Mouse (Mus musculus) hindbrain, embryonic 14.5 days (tissue): ENCODE measurements around the gene Grin2d. TPM values are rescaled to one million over a fixed set of nuclear protein-coding genes. Genes with fewer than 3 reads are reported as not detected.

Experiments
- ATAC-seq: fragments of 200-750 bp; cut with Nextera tagmentation; 2 replicates; pipeline ENCODE4 v1.8.0; 2017; ENCODE audit warnings: moderate number of reproducible peaks, mild to moderate bottlenecking, moderate TSS enrichment, moderate library complexity; ENCODE audit not compliant: low FRiP score
- DNase-seq: peaks from one replicate; pipeline ENCODE4 v3.0.0-alpha.2; 2015; ENCODE audit warnings: low spot score
- H3K27ac ChIP-seq: fragments of 300-500 bp; sonication (generic); 2 replicates; pipeline ENCODE4 v1.5.1; 2014; ENCODE audit warnings: mild to moderate bottlenecking, moderate library complexity
- H3K27me3 ChIP-seq: fragments of 300-500 bp; sonication (generic); 2 replicates; pipeline ENCODE4 v1.6.1; 2014; ENCODE audit warnings: mild to moderate bottlenecking, low read length, mixed read lengths; ENCODE audit not compliant: control insufficient read depth, insufficient read depth
- H3K36me3 ChIP-seq: fragments of 300-500 bp; sonication (generic); replicated peaks from 2 replicates; pipeline ENCODE4 v1.6.1; 2014; ENCODE audit not compliant: control insufficient read depth, insufficient read depth
- H3K4me1 ChIP-seq: fragments of 300-500 bp; sonication (generic); replicated peaks from 2 replicates; pipeline ENCODE4 v1.6.1; 2014; ENCODE audit warnings: antibody characterized with exemption, low read length, mixed read lengths; ENCODE audit not compliant: control insufficient read depth, insufficient read depth
- H3K4me2 ChIP-seq: fragments of 300-500 bp; sonication (generic); replicated peaks from 2 replicates; pipeline ENCODE4 v1.6.1; 2014; ENCODE audit warnings: mild to moderate bottlenecking, moderate library complexity
- H3K4me3 ChIP-seq: fragments of 300-500 bp; sonication (generic); replicated peaks from 2 replicates; pipeline ENCODE4 v1.5.1; 2014; ENCODE audit warnings: mild to moderate bottlenecking, low read length
- H3K9ac ChIP-seq: fragments of 300-500 bp; sonication (generic); 2 replicates; pipeline ENCODE4 v1.6.1; 2014
- H3K9me3 ChIP-seq: fragments of 300-500 bp; sonication (generic); 2 replicates; pipeline ENCODE4 v1.6.1; 2016; ENCODE audit warnings: low read length; ENCODE audit not compliant: control insufficient read depth
- WGBS: fragments of 180-500 bp; shearing (Covaris S2); extraction: QIAGEN DNeasy Blood & Tissue Kit; methylation state at CpG from one replicate; pipeline ENCODE4 v1.1.7; 2014; 5-methylcytosine and 5-hydroxymethylcytosine counted together
- polyA plus RNA-seq: library from polyadenylated mRNA; unstranded; fragments of >200 nt; fragmentation: Nextera tagmentation; extraction: Ambion mirVana; gene quantifications from 2 replicates; pipeline ENCODE4 v1.2.1, GENCODE M21; 2014

The Grin2d gene
- polyA plus RNA-seq, 1 experiment from 2014 or later: 4.3 TPM

GRCm38 (mm10) chr7:45805941-45806340 lies 72.2 kb downstream of the Grin2d start:
- H3K9me3 ChIP-seq: no peaks in the 10 kb centered on the region
- H3K4me1 ChIP-seq: 0 out of 2 replicates have a peak, but pooled peaks cover 5% of the 10 kb centered on the region
- H3K36me3 ChIP-seq: peaks cover 88% of the 10 kb centered on the region
- WGBS: 68% methylated on average over 5 of the region's 5 CpGs
- H3K4me3 ChIP-seq: no peak overlapping the region
- H3K27ac ChIP-seq: 0 out of 2 replicates have a peak overlapping the region, but pooled peaks have one; percentile 26
- DNase-seq (no peak), ATAC-seq (no peak)
- no peaks in the 10 kb centered on the region for H3K27me3 ChIP-seq
- no peak overlapping the region for H3K9ac ChIP-seq
- no peak overlapping the region for H3K4me2 ChIP-seq

- H3K27me3 ChIP-seq: no peaks in the 10 kb centered on the region
- peaks cover 79% of the 10 kb centered on the region for H3K36me3 ChIP-seq
- H3K4me2 ChIP-seq: no peak overlapping the region
- H3K9me3 ChIP-seq: no peaks in the 10 kb centered on the region
- WGBS: 89% methylated on average over 6 of the region's 6 CpGs
- H3K4me3 ChIP-seq: no peak overlapping the region
- peaks cover 9% of the 10 kb centered on the region for H3K4me1 ChIP-seq
- no peak for DNase-seq
- H3K27ac ChIP-seq: no peak overlapping the region
- no peak for ATAC-seq
- H3K9ac ChIP-seq: no peak overlapping the region
Measured at GRCm38 (mm10) chr7:45802551-45802950, 75.6 kb downstream of the Grin2d start.

- no peak overlapping the region for H3K4me2 ChIP-seq
- no peak overlapping the region for H3K9ac ChIP-seq
- DNase-seq (peak; percentile 94), ATAC-seq (peak; percentile 57; the same call in 1 of the 2 replicates)
- no peak overlapping the region for H3K4me3 ChIP-seq
- no peaks in the 10 kb centered on the region for H3K27me3 ChIP-seq
- 4% methylated on average over 12 of the region's 12 CpGs for WGBS
- peaks cover 15% of the 10 kb centered on the region for H3K4me1 ChIP-seq
- no peak overlapping the region for H3K27ac ChIP-seq
- H3K36me3 ChIP-seq: peaks cover 79% of the 10 kb centered on the region
- H3K9me3 ChIP-seq: no peaks in the 10 kb centered on the region
Measured at GRCm38 (mm10) chr7:45801348-45801747, 76.8 kb downstream of the Grin2d start.

- Histone ChIP-seq H3K9ac (no peak overlapping the region), H3K9me3 (no peaks in the 10 kb centered on the region), H3K27ac (no peak overlapping the region), H3K27me3 (no peaks in the 10 kb centered on the region), H3K4me2 (no peak overlapping the region), H3K36me3 (peaks cover 80% of the 10 kb centered on the region), H3K4me1 (peaks cover 15% of the 10 kb centered on the region), H3K4me3 (no peak overlapping the region)
- 24% methylated on average over 22 of the region's 25 CpGs for WGBS
- DNase-seq (no peak), ATAC-seq (no peak)
Measured at GRCm38 (mm10) chr7:45800546-45801204, 77.5 kb downstream of the Grin2d start.

- DNase-seq (no peak), ATAC-seq (no peak)
- Histone ChIP-seq H3K27ac (no peak overlapping the region), H3K27me3 (0 out of 2 replicates have a peak, but pooled peaks cover 6% of the 10 kb centered on the region), H3K4me3 (no peak overlapping the region), H3K9ac (no peak overlapping the region), H3K4me2 (no peak overlapping the region), H3K36me3 (peaks cover 87% of the 10 kb centered on the region), H3K9me3 (no peaks in the 10 kb centered on the region), H3K4me1 (peaks cover 15% of the 10 kb centered on the region)
- 45% methylated on average over 7 of the region's 7 CpGs for WGBS
Measured at GRCm38 (mm10) chr7:45800001-45800400, 78.2 kb downstream of the Grin2d start.

- no peak for ATAC-seq
- no peak for DNase-seq
- Histone ChIP-seq H3K36me3 (peaks cover 90% of the 10 kb centered on the region), H3K27ac (no peak overlapping the region), H3K4me2 (no peak overlapping the region), H3K27me3 (peaks cover 14% of the 10 kb centered on the region; the same call in 1 of the 2 replicates), H3K9ac (no peak overlapping the region), H3K4me3 (no peak overlapping the region), H3K4me1 (peaks cover 15% of the 10 kb centered on the region), H3K9me3 (no peaks in the 10 kb centered on the region)
- 51% methylated on average over 7 of the region's 7 CpGs for WGBS
Measured at GRCm38 (mm10) chr7:45798931-45799330, 79.2 kb downstream of the Grin2d start.

- H3K4me1 ChIP-seq: peaks cover 15% of the 10 kb centered on the region
- 4% methylated on average over 19 of the region's 19 CpGs for WGBS
- H3K36me3 ChIP-seq: peaks cover 90% of the 10 kb centered on the region
- DNase-seq: no peak
- peaks cover 15% of the 10 kb centered on the region; the same call in 1 of the 2 replicates for H3K27me3 ChIP-seq
- H3K4me3 ChIP-seq: peak overlapping the region; percentile 8
- H3K9ac ChIP-seq: peak overlapping the region; percentile 42; the same call in 1 of the 2 replicates
- no peak overlapping the region for H3K27ac ChIP-seq
- no peaks in the 10 kb centered on the region for H3K9me3 ChIP-seq
- H3K4me2 ChIP-seq: peak overlapping the region; percentile 45
- ATAC-seq: no peak
Measured at GRCm38 (mm10) chr7:45798511-45798836, 79.7 kb downstream of the Grin2d start.

GRCm38 (mm10) chr7:45797661-45798510 lies 80.3 kb downstream of the Grin2d start:
- Histone ChIP-seq H3K4me1 (peaks cover 15% of the 10 kb centered on the region), H3K36me3 (peaks cover 90% of the 10 kb centered on the region), H3K9me3 (no peaks in the 10 kb centered on the region), H3K27me3 (peaks cover 15% of the 10 kb centered on the region; the same call in 1 of the 2 replicates), H3K27ac (no peak overlapping the region), H3K4me3 (peak overlapping the region; percentile 8), H3K9ac (peak overlapping the region; percentile 42), H3K4me2 (peak overlapping the region; percentile 45)
- DNase-seq (no peak), ATAC-seq (no peak)
- 2% methylated on average over 60 of the region's 60 CpGs for WGBS

GRCm38 (mm10) chr7:45796950-45797349 lies 81.2 kb downstream of the Grin2d start:
- WGBS: 40% methylated on average over 6 of the region's 6 CpGs
- H3K36me3 ChIP-seq: peaks cover 90% of the 10 kb centered on the region
- peaks cover 15% of the 10 kb centered on the region for H3K4me1 ChIP-seq
- H3K9ac ChIP-seq: peak overlapping the region; percentile 42
- H3K4me2 ChIP-seq: peak overlapping the region; percentile 45; the same call in 1 of the 2 replicates
- no peak for ATAC-seq
- DNase-seq: no peak
- H3K27ac ChIP-seq: no peak overlapping the region
- H3K9me3 ChIP-seq: no peaks in the 10 kb centered on the region
- 0 out of 2 replicates have a peak overlapping the region, but pooled peaks have one; percentile 8 for H3K4me3 ChIP-seq
- H3K27me3 ChIP-seq: peaks cover 15% of the 10 kb centered on the region; the same call in 1 of the 2 replicates
